ENCODE assay signal across 30 mouse cellular contexts in the genomic region with DNA sequence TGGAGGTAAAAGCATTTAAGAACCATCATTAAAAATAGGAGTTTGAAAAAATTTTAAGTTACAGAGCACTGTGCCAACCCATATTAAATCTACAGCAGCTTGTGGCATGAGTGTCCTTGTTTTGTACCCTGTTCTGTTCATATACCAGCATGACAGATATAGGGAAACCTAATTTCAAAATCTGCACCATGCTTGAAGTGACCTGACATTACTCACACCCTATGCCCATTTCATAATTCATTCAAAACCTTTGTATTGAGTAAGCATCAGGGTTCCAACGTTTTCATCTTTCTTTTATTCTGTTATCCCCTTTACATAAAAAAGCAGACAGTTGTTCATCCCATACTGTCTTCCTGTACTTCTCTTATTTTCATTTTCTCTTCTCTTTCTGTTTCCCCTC.
"Had no signal": no experiment of that assay in that cellular context is flagged by ENCODE, and none has a peak within 500 bp of the region (broad histone marks: within the 10 kb centered on the region; RNA-seq: fewer than 3 reads in every experiment).

No protein-coding gene starts in this region.

- H3K4me3 ChIP-seq: limb, embryonic 12.5 days; limb, embryonic 13.5 days; limb, embryonic 15.5 days; liver, embryonic 12.5 days; liver, embryonic 13.5 days; liver, embryonic 15.5 days; lung, embryonic 15.5 days; megakaryocyte, embryonic 14.5 days; midbrain, embryonic 10.5 days; midbrain, embryonic 12.5 days; midbrain, embryonic 13.5 days; midbrain, embryonic 15.5 days; myocyte; neural tube, embryonic 12.5 days; neural tube, embryonic 13.5 days had no signal

- H3K9me3 ChIP-seq: limb, embryonic 12.5 days; limb, embryonic 13.5 days; limb, embryonic 15.5 days; liver, embryonic 12.5 days; liver, embryonic 13.5 days; liver, embryonic 15.5 days; lung, embryonic 15.5 days; midbrain, embryonic 10.5 days; midbrain, embryonic 12.5 days; midbrain, embryonic 13.5 days; midbrain, embryonic 15.5 days; neural tube, embryonic 12.5 days; neural tube, embryonic 13.5 days had no signal

- H3K4me1 ChIP-seq: limb, embryonic 15.5 days; liver, embryonic 12.5 days; liver, embryonic 13.5 days; liver, embryonic 15.5 days; lung, embryonic 15.5 days; megakaryocyte, embryonic 14.5 days; midbrain, embryonic 12.5 days; midbrain, embryonic 13.5 days; midbrain, embryonic 15.5 days; neural tube, embryonic 12.5 days; neural tube, embryonic 13.5 days had no signal

- H3K36me3 ChIP-seq: limb, embryonic 12.5 days; limb, embryonic 13.5 days; limb, embryonic 15.5 days; liver, embryonic 12.5 days; liver, embryonic 13.5 days; liver, embryonic 15.5 days; lung, embryonic 15.5 days; midbrain, embryonic 10.5 days; midbrain, embryonic 12.5 days; midbrain, embryonic 13.5 days; midbrain, embryonic 15.5 days; neural tube, embryonic 12.5 days; neural tube, embryonic 13.5 days had no signal

- H3K27me3 ChIP-seq: limb, embryonic 12.5 days; limb, embryonic 13.5 days; liver, embryonic 12.5 days; liver, embryonic 13.5 days; liver, embryonic 15.5 days; lung, embryonic 15.5 days; midbrain, embryonic 12.5 days; midbrain, embryonic 13.5 days; midbrain, embryonic 15.5 days; neural tube, embryonic 12.5 days; neural tube, embryonic 13.5 days had no signal

- ATAC-seq: liver, embryonic 12.5 days; liver, postnatal 0 days; lung, postnatal 0 days; midbrain, embryonic 13.5 days; midbrain, embryonic 15.5 days; midbrain, embryonic 16.5 days had no signal

- H3K27ac ChIP-seq: limb, embryonic 12.5 days; limb, embryonic 13.5 days; limb, embryonic 15.5 days; liver, embryonic 12.5 days; liver, embryonic 13.5 days; liver, embryonic 14.5 days; liver, embryonic 15.5 days; lung, embryonic 15.5 days; macrophage; midbrain, embryonic 10.5 days; midbrain, embryonic 12.5 days; midbrain, embryonic 13.5 days; midbrain, embryonic 15.5 days; neural tube, embryonic 12.5 days; neural tube, embryonic 13.5 days had no signal

- DNase-seq: left cerebral cortex, postnatal 4 days; liver; liver, embryonic 13.5 days; liver, postnatal 0 days; lung, adult 18-20 months; lung, adult 2 months; lung, embryonic 14.5 days; lung, postnatal 10 days; lung, postnatal 14 days; lung, postnatal 36 days; lung, postnatal 4 days; midbrain, embryonic 14.5 days had no signal
